Mouse (Mus musculus) embryonic stem cell, embryonic (primary cell): ENCODE measurements at regions not wholly inside any gene's neighbourhood (a gene's known extent, or its start where the extent isn't known, plus 50 kb on each side); places are given as distances from the start of the nearest gene placed in this dataset.

ENCODE experiments used
- CTCF ChIA-PET, 4 experiments: fragments of 300-600 bp in 2 of 4; fragments of 350-600 bp in 2 of 4; sonication (Branson Sonifier 250); formaldehyde crosslinking; loops; one replicate each; lab custom pipeline; 2022; ENCODE audit warnings: inconsistent platforms in 2 of 4; lab: Charles Lee
- POLR2A ChIA-PET, 4 experiments: fragments of 300-600 bp in 2 of 4; fragments of 350-600 bp in 2 of 4; sonication (Branson Sonifier 250); formaldehyde crosslinking; loops; one replicate each; lab custom pipeline; 2022; ENCODE audit warnings: antibody characterized with exemption in 4 of 4, inconsistent platforms in 1 of 4; lab: Charles Lee

- POLR2A ChIA-PET, result interaction anchor here in 1 of 4 experiments (0.6 kb wide), 1 partner anchor 542 kb away, joined by 4 read pairs; no protein-coding TSS in a partner anchor
- CTCF ChIA-PET, result no interaction called here
These were observed 234.8 kb downstream of the Setd4 start for GRCm38 (mm10) chr16:93368824-93369765.

- ChIA-PET POLR2A (interaction anchor here in 1 of 4 experiments (0.6 kb wide), 1 partner anchor 543 kb away, joined by 4 read pairs; no protein-coding TSS in a partner anchor), CTCF (no interaction called here)
These were observed 235.9 kb downstream of the Setd4 start for GRCm38 (mm10) chr16:93367995-93368394.

- POLR2A ChIA-PET, result no interaction called here
- CTCF ChIA-PET, result interaction anchor here in 1 of 4 experiments (0.9 kb wide), 1 partner anchor 74 kb away, joined by 3 read pairs; no protein-coding TSS in a partner anchor
These were observed 236.5 kb downstream of the Setd4 start for GRCm38 (mm10) chr16:93367246-93367805.

- ChIA-PET CTCF (interaction anchor here in 2 of 4 experiments (0.6 to 0.9 kb wide), 2 partner anchors 12 to 73 kb away, joined by 3 read pairs; no protein-coding TSS in a partner anchor), POLR2A (no interaction called here)
These were observed 237.4 kb downstream of the Setd4 start for GRCm38 (mm10) chr16:93366383-93366941.

- ChIA-PET CTCF (no interaction called here), POLR2A (interaction anchor here in 2 of 4 experiments (0.6 to 0.7 kb wide), 2 partner anchors 56 to 612 kb away, joined by 4 read pairs; no protein-coding TSS in a partner anchor)
These were observed 238.5 kb downstream of the Setd4 start for GRCm38 (mm10) chr16:93365236-93365951.

GRCm38 (mm10) chr16:93359772-93360171 is 244.1 kb downstream of the Setd4 start:
- CTCF ChIA-PET, result no interaction called here
- POLR2A ChIA-PET, result no interaction called here

GRCm38 (mm10) chr16:93358613-93359012 is 245.2 kb downstream of the Setd4 start:
- CTCF ChIA-PET, result no interaction called here
- POLR2A ChIA-PET, result no interaction called here

GRCm38 (mm10) chr16:93358166-93358565 is 245.7 kb downstream of the Setd4 start:
- POLR2A ChIA-PET, result no interaction called here
- CTCF ChIA-PET, result no interaction called here

GRCm38 (mm10) chr16:93355204-93355899 is 248.5 kb downstream of the Setd4 start:
- CTCF ChIA-PET, result no interaction called here
- POLR2A ChIA-PET, result no interaction called here

- POLR2A ChIA-PET, result no interaction called here
- CTCF ChIA-PET, result interaction anchor here in 2 of 4 experiments (0.6 to 1.0 kb wide), 2 partner anchors 16 to 100 kb away, joined by 3 to 4 read pairs; no protein-coding TSS in a partner anchor
These were observed 249.9 kb downstream of the Setd4 start for GRCm38 (mm10) chr16:93353971-93354370.

- CTCF ChIA-PET, result no interaction called here
- POLR2A ChIA-PET, result no interaction called here
These were observed 259.3 kb downstream of the Setd4 start for GRCm38 (mm10) chr16:93344555-93344954.

GRCm38 (mm10) chr16:93342701-93343100 is 261.2 kb downstream of the Setd4 start:
- ChIA-PET CTCF (no interaction called here), POLR2A (no interaction called here)

GRCm38 (mm10) chr16:93341791-93342190 is 262.1 kb downstream of the Setd4 start:
- POLR2A ChIA-PET, result no interaction called here
- CTCF ChIA-PET, result no interaction called here

- ChIA-PET POLR2A (no interaction called here), CTCF (interaction anchor here in 2 of 4 experiments (0.7 to 1.6 kb wide), 2 partner anchors 15 to 630 kb away, joined by 3 to 4 read pairs; no protein-coding TSS in a partner anchor)
These were observed 265.1 kb downstream of the Setd4 start for GRCm38 (mm10) chr16:93338806-93339205.

- ChIA-PET CTCF (no interaction called here), POLR2A (interaction anchor here in 1 of 4 experiments (0.5 kb wide), 1 partner anchor 65 kb away, joined by 3 read pairs; no protein-coding TSS in a partner anchor)
These were observed 268.3 kb downstream of the Setd4 start for GRCm38 (mm10) chr16:93335322-93336111.

GRCm38 (mm10) chr16:93333654-93334053 is 270.2 kb downstream of the Setd4 start:
- POLR2A ChIA-PET, result no interaction called here

GRCm38 (mm10) chr16:93328680-93329395 is 275.0 kb downstream of the Setd4 start:
- CTCF ChIA-PET, result no interaction called here
- POLR2A ChIA-PET, result no interaction called here

More at GRCm38 (mm10) chr16:93333654-93334053, 270.2 kb downstream of the Setd4 start:
- CTCF ChIA-PET, result no interaction called here
